Mouse (Mus musculus): ENCODE measurements around the gene Creg1. TPM values are rescaled to one million over a fixed set of nuclear protein-coding genes. Genes with fewer than 3 reads are reported as not detected.
A peak's percentile ranks its signal among the peaks of the same experiment; 100 is the strongest.
"Not testable (repeated sequence)": the region's sequence is repeated elsewhere in the genome, so short reads cannot be mapped to it uniquely, and the experiment has no call there.

The Creg1 gene
- polyA plus RNA-seq, 1 experiment from 2014 or later: 95.7 TPM

GRCm38 (mm10) chr1:165751838-165752237, 11.7 kb upstream of the Creg1 start:
- WGBS: 75% methylated on average over 5 of the region's 5 CpGs
- Histone ChIP-seq H3K36me3 (ENCODE audit: control insufficient read depth, insufficient read depth, low read length) (no peaks in the 10 kb centered on the region), H3K4me3 (ENCODE audit: control insufficient read depth in 1 of 2, insufficient read depth in 1 of 2, low read depth in 1 of 2, low read length in 2 of 2) (no peak overlapping the region), H3K4me1 (ENCODE audit: control insufficient read depth in 2 of 2, insufficient read depth in 2 of 2, low read length in 2 of 2) (peaks cover 5 to 12% of the 10 kb centered on the region in 2 experiments), H3K9me3 (ENCODE audit: control insufficient read depth, low read length) (no peaks in the 10 kb centered on the region), H3K4me2 (ENCODE audit: low read length) (no peak overlapping the region), H3K27me3 (ENCODE audit: control insufficient read depth, insufficient read depth, low read length) (no peaks in the 10 kb centered on the region), H3K9ac (ENCODE audit: low read length) (no peak overlapping the region), H3K27ac (replicated peaks in 1 of 2; ENCODE audit: control insufficient read depth in 1 of 2, insufficient read depth in 1 of 2, low read depth in 2 of 2, low read length in 2 of 2) (no peak overlapping the region)
- no peak for ATAC-seq (ENCODE audit: insufficient number of reproducible peaks, insufficient read depth, low FRiP score, low read depth)

GRCm38 (mm10) chr1:165754205-165754604, 9.3 kb upstream of the Creg1 start:
- WGBS: 90% methylated on average over 6 of the region's 6 CpGs
- no peaks in the 10 kb centered on the region for H3K9me3 ChIP-seq (ENCODE audit: control insufficient read depth, low read length)
- H3K4me3 ChIP-seq (ENCODE audit: control insufficient read depth in 1 of 2, insufficient read depth in 1 of 2, low read depth in 1 of 2, low read length in 2 of 2): no peak overlapping the region
- ATAC-seq (ENCODE audit: insufficient number of reproducible peaks, insufficient read depth, low FRiP score, low read depth): no peak
- H3K36me3 ChIP-seq (ENCODE audit: control insufficient read depth, insufficient read depth, low read length): no peaks in the 10 kb centered on the region
- H3K9ac ChIP-seq (ENCODE audit: low read length): no peak overlapping the region
- H3K4me2 ChIP-seq (ENCODE audit: low read length): no peak overlapping the region
- peaks cover 5 to 12% of the 10 kb centered on the region in 2 experiments for H3K4me1 ChIP-seq (ENCODE audit: control insufficient read depth in 2 of 2, insufficient read depth in 2 of 2, low read length in 2 of 2)
- no peak overlapping the region for H3K27ac ChIP-seq (replicated peaks in 1 of 2; ENCODE audit: control insufficient read depth in 1 of 2, insufficient read depth in 1 of 2, low read depth in 2 of 2, low read length in 2 of 2)
- H3K27me3 ChIP-seq (ENCODE audit: control insufficient read depth, insufficient read depth, low read length): no peaks in the 10 kb centered on the region

GRCm38 (mm10) chr1:165755194-165755593, 8.4 kb upstream of the Creg1 start:
- Histone ChIP-seq H3K36me3 (ENCODE audit: control insufficient read depth, insufficient read depth, low read length) (no peaks in the 10 kb centered on the region), H3K4me3 (ENCODE audit: control insufficient read depth in 1 of 2, insufficient read depth in 1 of 2, low read depth in 1 of 2, low read length in 2 of 2) (no peak overlapping the region), H3K4me2 (ENCODE audit: low read length) (no peak overlapping the region), H3K9ac (ENCODE audit: low read length) (no peak overlapping the region), H3K27me3 (ENCODE audit: control insufficient read depth, insufficient read depth, low read length) (no peaks in the 10 kb centered on the region), H3K9me3 (ENCODE audit: control insufficient read depth, low read length) (no peaks in the 10 kb centered on the region), H3K27ac (replicated peaks in 1 of 2; ENCODE audit: control insufficient read depth in 1 of 2, insufficient read depth in 1 of 2, low read depth in 2 of 2, low read length in 2 of 2) (no peak overlapping the region), H3K4me1 (ENCODE audit: control insufficient read depth in 2 of 2, insufficient read depth in 2 of 2, low read length in 2 of 2) (peaks cover 5 to 12% of the 10 kb centered on the region in 2 experiments)
- 37% methylated on average over 4 of the region's 4 CpGs for WGBS
- ATAC-seq (ENCODE audit: insufficient number of reproducible peaks, insufficient read depth, low FRiP score, low read depth): no peak

GRCm38 (mm10) chr1:165761522-165762305, 1.8 kb upstream of the Creg1 start:
- no peak overlapping the region for H3K27ac ChIP-seq (replicated peaks in 1 of 2; ENCODE audit: control insufficient read depth in 1 of 2, insufficient read depth in 1 of 2, low read depth in 2 of 2, low read length in 2 of 2)
- H3K9ac ChIP-seq (ENCODE audit: low read length): no peak overlapping the region
- H3K4me1 ChIP-seq (ENCODE audit: control insufficient read depth in 2 of 2, insufficient read depth in 2 of 2, low read length in 2 of 2): peaks cover 5 to 13% of the 10 kb centered on the region in 2 experiments
- no peak overlapping the region for H3K4me2 ChIP-seq (ENCODE audit: low read length)
- H3K9me3 ChIP-seq (ENCODE audit: control insufficient read depth, low read length): no peaks in the 10 kb centered on the region
- no peaks in the 10 kb centered on the region for H3K27me3 ChIP-seq (ENCODE audit: control insufficient read depth, insufficient read depth, low read length)
- WGBS: 83% methylated on average over 3 of the region's 3 CpGs
- ATAC-seq (ENCODE audit: insufficient number of reproducible peaks, insufficient read depth, low FRiP score, low read depth): no peak
- H3K36me3 ChIP-seq (ENCODE audit: control insufficient read depth, insufficient read depth, low read length): no peaks in the 10 kb centered on the region
- H3K4me3 ChIP-seq (ENCODE audit: control insufficient read depth in 1 of 2, insufficient read depth in 1 of 2, low read depth in 1 of 2, low read length in 2 of 2): no peak overlapping the region

GRCm38 (mm10) chr1:165762498-165762897, 1.0 kb upstream of the Creg1 start:
- ATAC-seq (ENCODE audit: insufficient number of reproducible peaks, insufficient read depth, low FRiP score, low read depth); H3K27ac ChIP-seq (replicated peaks in 1 of 2; ENCODE audit: control insufficient read depth in 1 of 2, insufficient read depth in 1 of 2, low read depth in 2 of 2, low read length in 2 of 2); H3K36me3 ChIP-seq (ENCODE audit: control insufficient read depth, insufficient read depth, low read length); H3K4me3 ChIP-seq (ENCODE audit: control insufficient read depth in 1 of 2, insufficient read depth in 1 of 2, low read depth in 1 of 2, low read length in 2 of 2); H3K9me3 ChIP-seq (ENCODE audit: control insufficient read depth, low read length); H3K4me2 ChIP-seq (ENCODE audit: low read length); H3K9ac ChIP-seq (ENCODE audit: low read length); H3K27me3 ChIP-seq (ENCODE audit: control insufficient read depth, insufficient read depth, low read length): not testable (repeated sequence)
- WGBS: 67% methylated on average over 2 of the region's 2 CpGs
- H3K4me1 ChIP-seq (ENCODE audit: control insufficient read depth in 2 of 2, insufficient read depth in 2 of 2, low read length in 2 of 2): peaks cover 5 to 13% of the 10 kb centered on the region in 2 experiments

- no peaks in the 10 kb centered on the region for H3K36me3 ChIP-seq (ENCODE audit: control insufficient read depth, insufficient read depth, low read length)
- 0 out of 4 replicates have a peak overlapping the region, but pooled peaks of 1 of the 2 experiments have one; percentile 12 for H3K27ac ChIP-seq (replicated peaks in 1 of 2; ENCODE audit: control insufficient read depth in 1 of 2, insufficient read depth in 1 of 2, low read depth in 2 of 2, low read length in 2 of 2)
- WGBS: 25% methylated on average over 14 of the region's 14 CpGs
- no peak overlapping the region for H3K9ac ChIP-seq (ENCODE audit: low read length)
- no peaks in the 10 kb centered on the region for H3K27me3 ChIP-seq (ENCODE audit: control insufficient read depth, insufficient read depth, low read length)
- H3K4me3 ChIP-seq (ENCODE audit: control insufficient read depth in 1 of 2, insufficient read depth in 1 of 2, low read depth in 1 of 2, low read length in 2 of 2): peak overlapping the region; percentile 64 to 90; a peak in 3 of 4 replicates
- H3K4me1 ChIP-seq (ENCODE audit: control insufficient read depth in 2 of 2, insufficient read depth in 2 of 2, low read length in 2 of 2): peaks cover 5 to 13% of the 10 kb centered on the region in 2 experiments
- no peak for ATAC-seq (ENCODE audit: insufficient number of reproducible peaks, insufficient read depth, low FRiP score, low read depth)
- peak overlapping the region; percentile 94 for H3K4me2 ChIP-seq (ENCODE audit: low read length)
- no peaks in the 10 kb centered on the region for H3K9me3 ChIP-seq (ENCODE audit: control insufficient read depth, low read length)
Measured at GRCm38 (mm10) chr1:165762914-165763634, 472 bp upstream of the Creg1 start.

GRCm38 (mm10) chr1:165764571-165764970, 1.0 kb downstream of the Creg1 start:
- H3K4me2 ChIP-seq (ENCODE audit: low read length): peak overlapping the region; percentile 94
- H3K9me3 ChIP-seq (ENCODE audit: control insufficient read depth, low read length): no peaks in the 10 kb centered on the region
- no peak for ATAC-seq (ENCODE audit: insufficient number of reproducible peaks, insufficient read depth, low FRiP score, low read depth)
- H3K9ac ChIP-seq (ENCODE audit: low read length): peak overlapping the region; percentile 77
- no peaks in the 10 kb centered on the region for H3K27me3 ChIP-seq (ENCODE audit: control insufficient read depth, insufficient read depth, low read length)
- H3K4me1 ChIP-seq (ENCODE audit: control insufficient read depth in 2 of 2, insufficient read depth in 2 of 2, low read length in 2 of 2): peaks cover 5 to 13% of the 10 kb centered on the region in 2 experiments
- WGBS: 57% methylated on average over 9 of the region's 9 CpGs
- no peaks in the 10 kb centered on the region for H3K36me3 ChIP-seq (ENCODE audit: control insufficient read depth, insufficient read depth, low read length)
- no peak overlapping the region for H3K27ac ChIP-seq (replicated peaks in 1 of 2; ENCODE audit: control insufficient read depth in 1 of 2, insufficient read depth in 1 of 2, low read depth in 2 of 2, low read length in 2 of 2)
- peak overlapping the region; percentile 64 to 90 for H3K4me3 ChIP-seq (ENCODE audit: control insufficient read depth in 1 of 2, insufficient read depth in 1 of 2, low read depth in 1 of 2, low read length in 2 of 2)
